Mouse (Mus musculus): Measurements from ENCODE around the gene Gpr158. TPM values are rescaled to one million over a fixed set of nuclear protein-coding genes. Genes with fewer than 3 reads are reported as not detected.

Gene Gpr158
- polyA plus RNA-seq, 1 experiment from 2014 or later: 0.49 TPM

DNA sequence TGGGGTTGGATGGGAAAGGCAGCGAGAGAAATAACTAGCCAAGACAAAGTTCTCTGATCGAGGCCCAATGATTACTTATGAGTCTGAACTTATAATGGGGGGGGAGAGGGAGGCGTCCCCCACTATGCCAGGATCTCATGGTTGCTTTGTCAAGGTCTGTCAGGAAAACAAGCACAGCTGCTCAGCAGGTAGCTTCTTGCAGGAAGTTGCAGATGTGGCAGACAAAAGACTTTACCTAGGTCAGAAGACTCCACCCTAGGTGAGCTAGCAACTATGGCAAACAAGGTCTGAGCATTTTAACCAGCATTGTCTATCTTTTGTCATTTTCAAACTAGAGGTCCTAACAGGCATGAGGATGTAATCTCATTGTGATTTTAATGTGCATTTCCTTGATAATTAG is 129.5 kb downstream of the Gpr158 start:
- 82% methylated on average over 3 of the region's 3 CpGs for WGBS

DNA sequence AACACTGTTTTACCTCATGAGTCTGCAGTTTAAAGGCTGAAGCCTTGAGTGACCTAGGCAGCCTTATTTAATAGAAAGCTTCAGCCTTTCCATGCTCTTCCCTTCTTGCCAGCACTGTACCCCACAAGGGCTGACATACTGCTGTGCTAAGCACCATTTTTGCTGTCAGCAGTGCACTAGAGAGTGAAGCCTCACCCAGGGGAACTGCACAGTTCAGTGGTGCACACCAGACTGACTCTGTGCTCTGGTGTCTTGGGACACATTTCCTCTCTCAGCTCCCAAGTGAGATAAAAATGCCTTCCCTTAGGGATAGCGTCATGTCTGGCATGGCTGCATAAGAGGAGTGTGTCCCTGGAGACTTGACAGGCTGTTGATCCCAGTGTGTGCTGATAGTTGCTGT is 130.6 kb downstream of the Gpr158 start:
- H3K36me3 ChIP-seq (ENCODE audit: control insufficient read depth, insufficient read depth, low read length): no peaks in the 10 kb centered on the region
- 81% methylated on average over 1 of the region's 1 CpGs for WGBS
- ATAC-seq (ENCODE audit: low FRiP score) (no peak), DNase-seq (ENCODE audit: low spot score) (no peak)
- H3K27ac ChIP-seq (ENCODE audit: low read depth, low read length): no peak overlapping the region
- H3K4me2 ChIP-seq (replicated peaks; ENCODE audit: low read depth, low read length): no peak overlapping the region
- H3K9ac ChIP-seq (ENCODE audit: low read depth, low read length): no peak overlapping the region
- H3K9me3 ChIP-seq (ENCODE audit: control insufficient read depth, low read length): no peaks in the 10 kb centered on the region
- no peak overlapping the region for H3K4me3 ChIP-seq (ENCODE audit: low read depth, low read length)
- H3K27me3 ChIP-seq (ENCODE audit: control insufficient read depth, insufficient read depth, low read length): no peaks in the 10 kb centered on the region
- H3K4me1 ChIP-seq (replicated peaks; ENCODE audit: control insufficient read depth, insufficient read depth, low read length): no peaks in the 10 kb centered on the region

More for the DNA sequence above, 129.5 kb downstream of the Gpr158 start:
- H3K36me3 ChIP-seq (ENCODE audit: control insufficient read depth, insufficient read depth, low read length): no peaks in the 10 kb centered on the region
- DNase-seq (ENCODE audit: low spot score): no peak
- H3K27me3 ChIP-seq (ENCODE audit: control insufficient read depth, insufficient read depth, low read length): no peaks in the 10 kb centered on the region
- H3K4me2 ChIP-seq (replicated peaks; ENCODE audit: low read depth, low read length): no peak overlapping the region
- no peak for ATAC-seq (ENCODE audit: low FRiP score)
- no peak overlapping the region for H3K4me3 ChIP-seq (ENCODE audit: low read depth, low read length)
- H3K4me1 ChIP-seq (replicated peaks; ENCODE audit: control insufficient read depth, insufficient read depth, low read length): no peaks in the 10 kb centered on the region
- H3K27ac ChIP-seq (ENCODE audit: low read depth, low read length): no peak overlapping the region
- H3K9ac ChIP-seq (ENCODE audit: low read depth, low read length): no peak overlapping the region
- H3K9me3 ChIP-seq (ENCODE audit: control insufficient read depth, low read length): no peaks in the 10 kb centered on the region

DNA sequence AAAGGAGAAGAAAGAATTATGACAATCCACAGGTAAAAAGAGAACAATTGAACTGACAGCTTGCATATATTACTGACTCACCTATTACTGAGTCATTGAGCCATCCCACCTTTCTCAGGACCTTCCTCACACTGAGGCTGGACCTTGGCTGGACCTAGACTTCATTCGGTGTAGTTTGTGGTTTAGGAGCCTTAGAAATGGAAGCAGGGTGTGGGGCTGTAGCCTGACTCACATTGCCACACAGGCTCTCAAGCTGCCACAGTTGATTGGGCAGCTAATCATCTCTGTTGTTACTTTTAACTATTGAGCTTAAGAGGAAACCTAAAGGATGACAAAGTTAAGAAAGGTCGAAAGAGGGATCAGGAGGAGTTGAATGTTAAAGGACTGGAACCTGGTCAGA is 132.1 kb downstream of the Gpr158 start:
- Histone ChIP-seq H3K4me2 (replicated peaks; ENCODE audit: low read depth, low read length) (no peak overlapping the region), H3K27ac (ENCODE audit: low read depth, low read length) (no peak overlapping the region), H3K27me3 (ENCODE audit: control insufficient read depth, insufficient read depth, low read length) (no peaks in the 10 kb centered on the region), H3K9me3 (ENCODE audit: control insufficient read depth, low read length) (no peaks in the 10 kb centered on the region), H3K4me3 (ENCODE audit: low read depth, low read length) (no peak overlapping the region), H3K9ac (ENCODE audit: low read depth, low read length) (no peak overlapping the region), H3K4me1 (replicated peaks; ENCODE audit: control insufficient read depth, insufficient read depth, low read length) (no peaks in the 10 kb centered on the region), H3K36me3 (ENCODE audit: control insufficient read depth, insufficient read depth, low read length) (no peaks in the 10 kb centered on the region)
- no peak for ATAC-seq (ENCODE audit: low FRiP score)
- no peak for DNase-seq (ENCODE audit: low spot score)
- WGBS: 82% methylated on average over 2 of the region's 2 CpGs

DNA sequence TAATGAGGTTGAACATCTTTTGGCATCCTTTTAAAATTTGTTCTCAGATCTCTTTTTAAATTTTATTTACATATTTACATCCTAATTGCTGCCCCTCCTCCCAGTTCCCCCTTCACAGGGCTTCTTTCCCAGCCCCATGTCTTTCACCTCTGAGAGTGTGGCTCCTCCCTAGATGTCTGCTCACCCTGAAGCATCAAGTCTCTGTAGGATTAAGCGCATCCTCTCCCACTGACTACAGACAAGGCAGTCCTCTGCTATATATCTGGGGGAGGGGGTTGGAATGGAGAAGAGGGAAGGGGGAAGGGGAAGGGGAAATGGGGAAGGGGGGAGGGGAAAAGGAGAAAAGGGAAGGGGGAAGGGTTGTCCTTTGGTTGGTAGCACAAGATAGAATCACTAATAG is 140.1 kb downstream of the Gpr158 start:
- Histone ChIP-seq H3K9ac (ENCODE audit: low read depth, low read length) (no peak overlapping the region), H3K4me1 (replicated peaks; ENCODE audit: control insufficient read depth, insufficient read depth, low read length) (no peaks in the 10 kb centered on the region), H3K4me2 (replicated peaks; ENCODE audit: low read depth, low read length) (no peak overlapping the region), H3K4me3 (ENCODE audit: low read depth, low read length) (no peak overlapping the region), H3K27ac (ENCODE audit: low read depth, low read length) (no peak overlapping the region), H3K9me3 (ENCODE audit: control insufficient read depth, low read length) (no peaks in the 10 kb centered on the region), H3K36me3 (ENCODE audit: control insufficient read depth, insufficient read depth, low read length) (no peaks in the 10 kb centered on the region), H3K27me3 (ENCODE audit: control insufficient read depth, insufficient read depth, low read length) (no peaks in the 10 kb centered on the region)
- no peak for DNase-seq (ENCODE audit: low spot score)
- peak; percentile 30; the same call in 1 of the 2 replicates for ATAC-seq (ENCODE audit: low FRiP score)
- WGBS: 71% methylated on average over 1 of the region's 1 CpGs

DNA sequence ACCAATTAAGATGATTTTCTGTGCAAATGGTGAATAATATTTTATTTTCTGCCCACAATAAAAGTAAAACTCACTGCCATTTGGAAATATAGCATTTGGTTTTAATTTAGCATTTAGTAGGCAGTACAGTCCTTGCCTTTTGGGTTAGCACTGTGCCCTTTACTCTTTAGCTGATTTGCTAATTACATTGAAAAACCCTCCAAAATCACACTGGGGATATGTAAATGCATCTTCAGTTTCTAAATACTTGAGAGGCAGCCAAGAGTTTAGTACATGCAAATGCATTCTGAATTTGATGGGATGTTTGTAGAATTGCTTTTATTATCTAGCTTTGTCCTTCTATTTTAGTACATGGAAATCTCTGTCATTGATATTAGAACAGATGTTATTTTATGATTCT is 163.4 kb downstream of the Gpr158 start:
- H3K4me1 ChIP-seq (replicated peaks; ENCODE audit: control insufficient read depth, insufficient read depth, low read length): no peaks in the 10 kb centered on the region

DNA sequence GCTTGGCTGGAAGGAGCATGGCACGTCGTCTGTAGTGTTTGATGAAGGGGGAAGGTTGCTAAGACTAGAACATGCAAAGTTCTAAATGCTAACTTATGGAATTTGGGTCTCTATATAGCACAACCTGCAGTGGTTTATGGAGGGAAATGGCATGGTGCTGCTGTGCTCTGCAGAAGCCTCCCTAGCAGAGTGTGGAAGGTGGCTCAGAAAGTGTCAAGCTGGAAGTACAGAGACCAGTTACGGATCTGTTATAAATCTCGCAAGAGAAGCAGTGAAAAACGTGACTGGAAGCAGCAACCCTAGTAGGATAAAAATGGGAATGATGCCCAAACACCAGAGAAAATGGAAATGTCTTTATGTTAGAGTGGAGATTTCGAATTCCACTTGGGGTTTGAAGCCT is 251.8 kb downstream of the Gpr158 start:
- no peaks in the 10 kb centered on the region for H3K36me3 ChIP-seq (ENCODE audit: control insufficient read depth, insufficient read depth, low read length)
- H3K4me2 ChIP-seq (replicated peaks; ENCODE audit: low read depth, low read length): no peak overlapping the region
- no peaks in the 10 kb centered on the region for H3K4me1 ChIP-seq (replicated peaks; ENCODE audit: control insufficient read depth, insufficient read depth, low read length)
- no peak overlapping the region for H3K27ac ChIP-seq (ENCODE audit: low read depth, low read length)
- no peaks in the 10 kb centered on the region for H3K9me3 ChIP-seq (ENCODE audit: control insufficient read depth, low read length)
- DNase-seq (ENCODE audit: low spot score) (no peak), ATAC-seq (ENCODE audit: low FRiP score) (no peak)
- no peak overlapping the region for H3K4me3 ChIP-seq (ENCODE audit: low read depth, low read length)
- no peaks in the 10 kb centered on the region for H3K27me3 ChIP-seq (ENCODE audit: control insufficient read depth, insufficient read depth, low read length)
- 84% methylated on average over 6 of the region's 6 CpGs for WGBS
- no peak overlapping the region for H3K9ac ChIP-seq (ENCODE audit: low read depth, low read length)

More for the DNA sequence above, 163.4 kb downstream of the Gpr158 start:
- Histone ChIP-seq H3K27me3 (ENCODE audit: control insufficient read depth, insufficient read depth, low read length) (no peaks in the 10 kb centered on the region), H3K4me3 (ENCODE audit: low read depth, low read length) (no peak overlapping the region), H3K27ac (ENCODE audit: low read depth, low read length) (no peak overlapping the region), H3K4me2 (replicated peaks; ENCODE audit: low read depth, low read length) (no peak overlapping the region), H3K9ac (ENCODE audit: low read depth, low read length) (no peak overlapping the region), H3K9me3 (ENCODE audit: control insufficient read depth, low read length) (no peaks in the 10 kb centered on the region), H3K36me3 (ENCODE audit: control insufficient read depth, insufficient read depth, low read length) (no peaks in the 10 kb centered on the region)
- DNase-seq (ENCODE audit: low spot score) (no peak), ATAC-seq (ENCODE audit: low FRiP score) (no peak)

DNA sequence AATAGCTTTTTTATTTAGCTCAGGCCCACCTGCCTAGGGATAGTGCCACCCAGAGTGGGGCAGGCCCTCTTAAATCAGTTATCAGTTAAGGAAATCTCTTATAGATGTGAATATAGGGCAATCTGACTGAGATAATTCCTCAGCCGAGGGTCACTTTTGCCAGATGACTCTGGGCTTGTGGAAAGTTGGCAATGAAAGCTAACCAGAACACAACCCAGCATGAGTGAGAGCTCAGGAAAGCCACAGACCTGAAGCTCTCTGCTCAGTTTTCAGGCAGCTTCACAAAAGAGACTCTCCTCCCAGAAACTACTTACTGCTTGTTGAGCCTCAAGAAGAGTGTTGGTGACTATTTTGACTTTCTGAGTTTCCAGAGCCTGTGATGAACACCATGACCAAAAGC is 264.8 kb downstream of the Gpr158 start:
- no peak for DNase-seq (ENCODE audit: low spot score)
- no peak overlapping the region for H3K4me2 ChIP-seq (replicated peaks; ENCODE audit: low read depth, low read length)
- H3K27ac ChIP-seq (ENCODE audit: low read depth, low read length): no peak overlapping the region
- ATAC-seq (ENCODE audit: low FRiP score): no peak
- H3K36me3 ChIP-seq (ENCODE audit: control insufficient read depth, insufficient read depth, low read length): no peaks in the 10 kb centered on the region
- H3K4me3 ChIP-seq (ENCODE audit: low read depth, low read length): no peak overlapping the region
- no peaks in the 10 kb centered on the region for H3K9me3 ChIP-seq (ENCODE audit: control insufficient read depth, low read length)
- WGBS: 90% methylated on average over 1 of the region's 1 CpGs
- H3K9ac ChIP-seq (ENCODE audit: low read depth, low read length): no peak overlapping the region
- H3K4me1 ChIP-seq (replicated peaks; ENCODE audit: control insufficient read depth, insufficient read depth, low read length): no peaks in the 10 kb centered on the region
- no peaks in the 10 kb centered on the region for H3K27me3 ChIP-seq (ENCODE audit: control insufficient read depth, insufficient read depth, low read length)

DNA sequence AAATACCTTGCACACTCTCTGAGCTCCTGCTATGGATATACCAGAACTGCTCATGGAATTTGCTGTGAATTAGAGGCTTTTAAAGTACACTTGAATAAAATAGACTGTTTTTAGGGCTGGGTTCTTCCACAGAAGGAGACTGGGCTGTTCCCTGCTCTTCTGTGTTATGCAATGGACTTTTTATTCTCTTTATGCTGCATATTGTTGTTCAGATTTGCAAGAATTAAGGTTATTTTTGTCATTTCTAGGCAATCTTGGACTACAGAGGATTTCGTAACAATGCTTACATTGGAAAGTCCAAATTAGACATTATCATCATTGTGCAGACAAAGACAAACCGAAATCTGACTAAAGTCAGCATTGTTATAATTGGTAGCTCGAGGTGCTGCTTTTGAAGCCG is 298.4 kb downstream of the Gpr158 start:
- ATAC-seq (ENCODE audit: low FRiP score): no peak
- Histone ChIP-seq H3K27me3 (ENCODE audit: control insufficient read depth, insufficient read depth, low read length) (no peaks in the 10 kb centered on the region), H3K9me3 (ENCODE audit: control insufficient read depth, low read length) (no peaks in the 10 kb centered on the region), H3K9ac (ENCODE audit: low read depth, low read length) (no peak overlapping the region), H3K27ac (ENCODE audit: low read depth, low read length) (no peak overlapping the region), H3K4me1 (replicated peaks; ENCODE audit: control insufficient read depth, insufficient read depth, low read length) (no peaks in the 10 kb centered on the region), H3K36me3 (ENCODE audit: control insufficient read depth, insufficient read depth, low read length) (no peaks in the 10 kb centered on the region), H3K4me2 (replicated peaks; ENCODE audit: low read depth, low read length) (no peak overlapping the region), H3K4me3 (ENCODE audit: low read depth, low read length) (no peak overlapping the region)
- DNase-seq (ENCODE audit: low spot score): no peak
- 74% methylated on average over 4 of the region's 4 CpGs for WGBS

DNA sequence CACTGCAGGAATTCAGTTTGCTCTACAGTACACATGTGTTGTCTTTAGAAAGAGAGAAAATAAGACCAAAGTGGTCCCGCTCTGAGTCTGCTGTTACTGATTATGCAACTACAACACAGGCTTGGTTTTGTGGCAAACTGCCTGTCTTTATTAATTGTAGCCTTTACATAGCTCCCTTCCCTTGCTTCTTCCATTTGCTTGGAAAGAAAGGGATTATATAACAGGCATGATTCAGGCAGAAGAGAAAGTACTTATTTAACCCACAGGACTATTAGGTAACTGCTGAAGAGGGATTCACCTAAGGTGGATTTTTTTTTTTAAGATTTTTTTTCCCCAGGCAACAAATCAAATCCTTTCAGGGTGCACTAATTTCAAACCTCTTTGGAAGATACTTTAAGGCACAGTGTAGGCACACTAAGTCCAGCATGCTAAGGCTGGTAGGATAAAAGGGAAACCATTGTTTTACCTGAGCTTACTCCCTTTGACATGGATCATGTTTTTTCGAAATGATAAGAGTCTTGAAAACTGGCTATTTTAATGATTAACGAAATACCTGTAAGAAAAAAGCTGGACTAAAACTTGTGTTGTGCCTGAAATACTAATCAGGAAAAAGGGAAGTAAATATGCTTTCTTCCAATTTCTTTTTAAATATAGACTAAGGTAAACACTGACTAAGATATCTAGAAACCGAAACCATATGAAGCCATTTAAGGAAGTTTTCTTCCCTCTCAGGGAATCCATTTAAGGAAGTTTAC is 308.9 kb downstream of the Gpr158 start:
- Histone ChIP-seq H3K4me2 (replicated peaks; ENCODE audit: low read depth, low read length) (no peak overlapping the region), H3K9me3 (ENCODE audit: control insufficient read depth, low read length) (no peaks in the 10 kb centered on the region), H3K27me3 (ENCODE audit: control insufficient read depth, insufficient read depth, low read length) (no peaks in the 10 kb centered on the region), H3K27ac (ENCODE audit: low read depth, low read length) (no peak overlapping the region), H3K9ac (ENCODE audit: low read depth, low read length) (no peak overlapping the region), H3K4me3 (ENCODE audit: low read depth, low read length) (no peak overlapping the region), H3K36me3 (ENCODE audit: control insufficient read depth, insufficient read depth, low read length) (no peaks in the 10 kb centered on the region), H3K4me1 (replicated peaks; ENCODE audit: control insufficient read depth, insufficient read depth, low read length) (no peaks in the 10 kb centered on the region)
- ATAC-seq (ENCODE audit: low FRiP score) (no peak), DNase-seq (ENCODE audit: low spot score) (no peak)
- WGBS: 91% methylated on average over 4 of the region's 4 CpGs
